Mouse (Mus musculus) neural tube, embryonic 15.5 days (tissue): ENCODE data around the gene Eif4enif1. TPM values are rescaled to one million over a fixed set of nuclear protein-coding genes. Genes with fewer than 3 reads are reported as not detected.

Experiments used
- ATAC-seq: fragments of 200-750 bp; cut with Nextera tagmentation; 2 replicates; pipeline ENCODE4 v1.8.0; 2017; ENCODE audit warnings: mild to moderate bottlenecking, moderate TSS enrichment, moderate library complexity; ENCODE audit not compliant: low FRiP score
- H3K27ac ChIP-seq: fragments of 300-500 bp; sonication (generic); replicated peaks from 2 replicates; pipeline ENCODE4 v1.5.1; 2015; ENCODE audit warnings: mild to moderate bottlenecking, inconsistent platforms
- H3K27me3 ChIP-seq: fragments of 300-500 bp; sonication (generic); replicated peaks from 2 replicates; pipeline ENCODE4 v1.6.1; 2015; ENCODE audit warnings: inconsistent platforms
- H3K36me3 ChIP-seq: fragments of 300-500 bp; sonication (generic); 2 replicates; pipeline ENCODE4 v1.6.1; 2015; ENCODE audit warnings: inconsistent platforms
- H3K4me1 ChIP-seq: fragments of 300-500 bp; sonication (generic); 2 replicates; pipeline ENCODE4 v1.6.1; 2015; ENCODE audit warnings: inconsistent platforms
- H3K4me2 ChIP-seq: fragments of 300-500 bp; sonication (generic); 2 replicates; pipeline ENCODE4 v1.6.1; 2015; ENCODE audit warnings: inconsistent platforms, mild to moderate bottlenecking, moderate library complexity
- H3K4me3 ChIP-seq: fragments of 300-500 bp; sonication (generic); replicated peaks from 2 replicates; pipeline ENCODE4 v1.5.1; 2015; ENCODE audit warnings: mild to moderate bottlenecking, inconsistent platforms
- H3K9ac ChIP-seq: fragments of 300-500 bp; sonication (generic); replicated peaks from 2 replicates; pipeline ENCODE4 v1.6.1; 2015; ENCODE audit warnings: mild to moderate bottlenecking, inconsistent platforms
- H3K9me3 ChIP-seq: fragments of 300-500 bp; sonication (generic); replicated peaks from 2 replicates; pipeline ENCODE4 v1.6.1; 2016; ENCODE audit warnings: inconsistent platforms
- WGBS: fragments of 180-500 bp; shearing (Covaris S2); methylation state at CpG from one replicate; pipeline ENCODE4 v1.1.7; 2015; ENCODE audit warnings: mixed read lengths; 5-methylcytosine and 5-hydroxymethylcytosine counted together
- polyA plus RNA-seq: library from polyadenylated mRNA; unstranded; fragments of >200 nt; fragmentation: Nextera tagmentation; extraction: Ambion mirVana; gene quantifications from 2 replicates; pipeline ENCODE4 v1.2.1, GENCODE M21; 2015

Eif4enif1 gene
- polyA plus RNA-seq, 1 experiment from 2014 or later: 53.1 TPM

- 0% methylated on average over 8 of the region's 8 CpGs for WGBS
These were observed 90.6 kb downstream of the Eif4enif1 start for GRCm38 (mm10) chr11:3292711-3293249.

GRCm38 (mm10) chr11:3293361-3293760 is 91.2 kb downstream of the Eif4enif1 start:
- Histone ChIP-seq H3K4me3 (peak overlapping the region; percentile 85), H3K36me3 (peaks cover 44% of the 10 kb centered on the region), H3K27ac (peak overlapping the region; percentile 100), H3K4me2 (peak overlapping the region; percentile 93), H3K9me3 (no peaks in the 10 kb centered on the region), H3K9ac (peak overlapping the region; percentile 96), H3K27me3 (no peaks in the 10 kb centered on the region), H3K4me1 (peaks cover 77% of the 10 kb centered on the region)
- 9% methylated on average over 4 of the region's 4 CpGs for WGBS
- no peak for ATAC-seq

More at GRCm38 (mm10) chr11:3292711-3293249, 90.6 kb downstream of the Eif4enif1 start:
- ATAC-seq: no peak
- peaks cover 38% of the 10 kb centered on the region for H3K36me3 ChIP-seq
- H3K4me1 ChIP-seq: peaks cover 80% of the 10 kb centered on the region
- H3K27ac ChIP-seq: peak overlapping the region; percentile 100
- H3K27me3 ChIP-seq: no peaks in the 10 kb centered on the region
- peak overlapping the region; percentile 85 for H3K4me3 ChIP-seq
- H3K9me3 ChIP-seq: no peaks in the 10 kb centered on the region
- peak overlapping the region; percentile 96 for H3K9ac ChIP-seq
- peak overlapping the region; percentile 93 for H3K4me2 ChIP-seq

Other genes with a start within 250 kb of the Eif4enif1 start
- 15.7 and 16.2 TPM in 2 replicates for gene Sfi1, start 8.9 kb upstream of the Eif4enif1 start, polyA plus RNA-seq
- 194 and 208 TPM in 2 replicates for gene Drg1, start 64.0 kb downstream of the Eif4enif1 start, polyA plus RNA-seq
- 39.5 and 49.2 TPM in 2 replicates for gene Patz1, start 86.5 kb downstream of the Eif4enif1 start, polyA plus RNA-seq
- 28.7 and 35.3 TPM in 2 replicates for gene Pik3ip1, start 128.0 kb downstream of the Eif4enif1 start, polyA plus RNA-seq
- gene Limk2, start 206.8 kb downstream of the Eif4enif1 start, polyA plus RNA-seq: 141 and 158 TPM in 2 replicates
- gene Rnf185, start 250.0 kb downstream of the Eif4enif1 start, polyA plus RNA-seq: 36.4 and 39.5 TPM in 2 replicates